Mouse (Mus musculus) WW6 (cell line): Measurements from ENCODE around the gene Fam219a.

Experiments used
- DNase-seq: peaks from one replicate; pipeline ENCODE4 v3.0.0-alpha.2; 2013; ENCODE audit warnings: low read depth, low spot score

Fam219a gene

DNA sequence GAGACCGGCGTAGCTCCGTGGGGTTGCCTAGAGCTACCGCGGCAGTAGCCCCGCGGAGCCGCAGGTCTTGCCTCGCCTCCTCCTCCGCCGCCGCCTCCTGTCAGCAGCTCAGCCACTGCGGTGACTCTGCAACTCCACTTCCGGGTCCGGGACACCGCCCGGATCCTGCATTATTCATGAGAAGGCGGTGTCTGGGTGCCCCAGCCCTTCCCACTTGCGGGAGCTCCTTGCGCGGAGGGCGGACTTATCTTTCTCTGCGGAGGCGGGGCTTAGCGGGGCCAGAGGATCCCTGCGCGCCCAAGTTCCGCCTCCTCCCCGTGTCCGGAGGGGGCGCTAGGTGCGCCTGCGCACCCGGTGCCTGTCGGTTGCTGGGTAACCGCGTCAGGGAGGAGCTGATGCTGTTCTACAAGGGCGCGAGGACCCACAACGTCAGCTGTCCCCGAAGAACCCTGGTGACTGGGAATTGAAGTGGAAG, at the start of gene Fam219a, which contains the start of gene Dnaic1:
Fam219a (minus strand) TSS at position 128 of the 475 bp plus-strand sequence.
Dnaic1 (plus strand) TSS at position 365 of the 475 bp plus-strand sequence.
- DNase-seq: peak; percentile 97

- DNase-seq: no peak
These were observed 46.6 kb upstream of the Fam219a start for GRCm38 (mm10) chr4:41615661-41616599.

DNA sequence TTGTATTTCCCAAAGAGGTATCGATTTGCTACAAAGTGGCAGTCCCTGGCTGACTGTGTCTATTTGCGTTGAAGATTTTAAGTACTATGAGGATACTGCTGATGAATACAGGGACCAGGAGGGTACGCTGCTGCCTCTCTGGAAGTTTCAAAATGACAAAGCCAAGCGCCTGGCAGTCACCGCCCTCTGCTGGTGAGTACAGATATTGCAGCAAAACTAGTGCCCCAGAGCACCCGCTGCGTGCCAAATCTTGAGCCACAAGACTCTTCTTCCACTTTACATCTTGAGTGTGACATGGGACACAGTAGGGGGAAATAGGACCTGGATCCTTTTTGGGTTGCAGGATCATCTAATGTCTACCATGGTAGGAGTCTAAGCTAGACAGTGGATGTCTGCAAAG, 44.8 kb upstream of the Fam219a start:
- DNase-seq: no peak

DNA sequence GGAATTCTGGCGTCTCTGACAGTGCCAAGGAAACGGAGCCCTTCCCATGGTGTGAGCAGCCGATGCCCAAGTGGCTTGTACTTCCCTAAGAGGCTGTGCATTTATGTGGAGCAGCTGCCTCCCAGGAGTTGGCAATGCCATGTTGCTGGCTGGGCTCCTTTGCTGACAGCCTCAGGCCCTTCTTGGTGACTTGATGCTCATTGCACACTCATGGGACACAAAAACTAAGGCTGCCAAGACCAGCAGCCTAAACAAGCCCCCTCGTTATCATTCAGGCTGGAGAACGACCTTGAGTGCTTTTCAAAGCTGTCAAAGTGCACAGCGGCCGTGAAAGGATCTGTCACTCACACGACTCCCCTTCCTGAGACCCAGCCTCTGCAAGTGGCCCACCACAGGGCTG, 42.8 kb upstream of the Fam219a start:
- DNase-seq: no peak

DNA sequence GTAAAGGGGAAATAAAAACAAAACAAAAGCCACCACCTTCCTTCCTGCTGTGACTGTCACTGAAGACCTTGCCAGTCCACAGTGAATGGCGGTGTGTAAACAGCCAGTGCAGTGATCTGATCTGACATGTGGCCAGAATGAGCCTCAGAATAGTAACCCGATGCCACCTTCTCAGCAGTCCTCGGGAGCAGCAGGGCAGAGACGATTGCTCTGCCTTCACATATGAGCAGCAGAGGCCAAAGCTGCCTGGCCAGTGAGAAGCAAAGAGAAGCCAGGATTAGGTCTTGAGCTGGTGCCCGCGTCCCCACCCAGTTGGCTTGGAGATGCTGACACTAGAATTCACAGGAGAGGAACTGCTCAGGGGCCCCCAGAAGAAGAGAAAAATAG, 41.2 kb upstream of the Fam219a start:
- no peak for DNase-seq

DNA sequence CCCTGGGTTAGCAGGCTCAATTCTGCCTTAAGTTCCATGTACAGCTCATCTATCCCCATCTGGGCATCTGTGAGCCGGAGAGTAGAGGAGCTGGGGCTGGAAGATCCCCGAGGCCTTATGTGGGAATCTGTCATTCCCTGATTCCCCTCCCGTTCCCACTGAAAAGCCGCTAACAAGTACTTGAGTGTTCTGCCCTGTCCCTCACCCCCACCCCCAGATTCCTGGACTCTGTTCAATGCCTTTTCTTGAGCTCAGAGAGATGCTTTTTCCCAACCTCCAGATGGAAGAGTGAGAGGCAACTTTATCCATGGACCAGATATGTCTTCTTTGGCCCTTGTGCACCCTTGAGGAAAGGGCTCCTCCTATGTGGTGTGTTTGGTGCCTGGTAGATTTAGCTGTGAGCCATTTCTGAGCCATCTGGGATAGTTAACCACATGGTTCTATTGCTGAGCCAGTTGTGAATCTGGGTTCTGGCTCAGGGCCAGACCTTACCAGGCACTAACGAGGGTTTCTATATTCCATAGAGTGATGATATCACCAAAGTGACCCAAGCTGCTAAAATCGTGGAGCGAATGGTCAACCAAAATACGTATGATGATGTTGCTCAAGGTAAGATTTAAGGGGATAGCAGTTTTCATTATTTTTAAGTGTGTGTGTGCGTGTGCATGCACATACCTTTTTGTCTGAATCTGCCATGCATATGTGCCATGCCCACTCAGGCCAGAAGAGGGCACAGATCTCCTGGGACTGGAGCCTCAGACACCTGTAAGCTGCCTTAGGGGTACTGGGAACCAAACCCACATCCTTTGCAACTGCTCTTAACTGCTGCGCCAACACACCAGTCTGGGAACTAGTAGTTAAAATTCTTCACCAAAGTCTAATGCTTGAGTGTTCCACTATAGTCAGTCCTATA, 40.6 kb upstream of the Fam219a start:
- no peak for DNase-seq

DNA sequence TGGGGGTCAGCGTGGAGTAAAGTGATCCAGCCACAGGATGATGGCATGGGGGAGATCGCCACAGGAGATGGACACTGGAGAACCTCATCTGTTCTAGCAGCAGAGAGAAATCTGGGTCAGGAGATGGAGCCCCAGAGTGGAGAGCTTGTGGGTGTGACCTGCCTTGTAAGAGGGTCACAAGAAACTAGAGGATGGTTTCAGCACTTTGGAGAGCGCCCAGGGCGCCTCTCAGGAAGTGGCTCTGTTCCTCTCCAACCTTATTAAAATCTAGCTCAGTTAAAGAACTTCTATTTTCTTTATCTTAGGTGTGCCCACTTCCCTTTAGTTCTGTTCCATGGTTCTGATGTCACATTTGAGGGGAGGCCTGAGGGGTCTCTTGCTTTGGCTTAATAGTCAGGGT, 37.4 kb upstream of the Fam219a start:
- peak; percentile 29 for DNase-seq

DNA sequence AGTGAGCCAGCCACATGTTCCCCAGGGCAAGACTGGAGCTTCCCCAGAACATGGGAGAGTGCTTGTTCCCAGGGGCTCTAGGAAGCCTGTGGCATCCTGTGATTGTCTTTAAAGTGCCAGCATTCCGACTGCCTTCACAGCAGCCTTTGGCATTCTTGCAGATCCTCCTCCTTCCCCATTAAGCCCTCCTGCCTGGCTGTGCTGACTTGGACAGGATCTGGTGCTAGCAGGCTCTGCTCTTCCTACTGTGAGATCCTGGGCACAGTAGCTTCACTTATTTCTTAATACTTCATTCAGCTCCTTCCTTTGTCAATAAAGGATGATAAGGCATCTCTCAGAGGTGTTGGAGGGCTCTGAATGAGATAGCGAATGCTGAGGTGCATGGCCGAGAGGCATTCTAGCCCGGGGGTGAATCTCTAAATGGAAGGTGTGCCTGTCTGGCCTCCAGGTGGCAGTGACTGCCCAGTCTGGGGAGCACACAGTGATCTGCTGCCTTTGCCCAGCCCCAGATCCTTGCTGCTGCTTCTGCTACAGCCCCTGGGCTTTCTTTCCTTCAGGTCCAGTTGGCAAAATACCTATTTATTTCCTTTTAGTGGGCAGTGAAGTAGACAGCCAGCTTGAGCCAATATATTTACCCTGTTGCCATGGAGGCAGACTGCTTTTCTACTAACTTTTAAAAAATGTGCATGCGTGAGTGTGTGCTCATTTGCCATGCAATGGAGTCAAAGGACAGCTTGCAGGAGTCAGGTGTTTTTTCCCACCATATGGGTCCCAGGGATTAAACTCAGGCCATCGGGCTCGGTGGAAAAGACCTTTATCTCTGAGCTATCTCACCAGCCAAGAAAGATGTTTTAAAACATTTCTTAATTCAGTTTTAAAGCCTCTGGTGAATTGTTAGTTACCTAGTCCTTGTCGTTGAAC, 35.4 kb upstream of the Fam219a start:
- no peak for DNase-seq

GRCm38 (mm10) chr4:41602818-41603217, 33.5 kb upstream of the Fam219a start:
- no peak for DNase-seq

DNA sequence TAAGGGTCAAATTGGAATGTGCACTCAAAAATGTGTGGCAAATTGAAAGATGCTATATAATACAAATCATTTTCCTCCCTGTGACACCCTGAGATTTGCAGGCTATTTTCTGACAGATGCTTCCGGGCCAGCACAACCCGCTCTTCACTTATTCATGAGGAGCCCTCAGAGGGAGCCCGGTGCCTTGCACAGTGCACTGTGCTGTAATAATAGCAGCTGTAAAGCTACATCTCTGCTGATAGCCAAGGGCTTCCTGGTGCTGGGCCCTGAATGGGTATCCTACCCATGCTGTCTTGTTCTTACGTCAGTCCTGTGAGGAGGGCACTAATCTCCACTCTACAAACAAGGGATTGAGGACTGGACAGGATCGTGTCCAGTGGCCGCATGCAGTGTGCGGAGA, 14.0 kb upstream of the Fam219a start:
- no peak for DNase-seq

DNA sequence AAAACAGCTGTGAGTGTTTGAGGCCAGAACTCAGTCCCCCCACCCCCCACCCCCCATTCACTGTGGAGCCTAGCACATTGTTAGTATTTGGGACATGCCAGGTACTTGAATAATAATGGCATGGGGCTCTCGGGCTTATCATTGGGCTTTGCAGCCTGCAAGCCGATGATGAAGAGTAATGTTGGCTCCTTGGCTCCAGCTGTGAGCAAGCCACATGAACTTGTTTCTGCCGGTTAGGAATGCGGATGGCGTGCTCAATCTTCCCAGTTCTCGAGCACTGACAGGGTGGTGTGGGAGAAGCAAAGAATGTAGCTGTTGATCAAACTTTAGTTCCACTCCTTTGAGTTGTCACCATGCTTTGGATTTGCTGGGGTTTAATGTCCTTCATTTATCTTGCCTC, 6.6 kb upstream of the Fam219a start:
- DNase-seq: no peak

DNA sequence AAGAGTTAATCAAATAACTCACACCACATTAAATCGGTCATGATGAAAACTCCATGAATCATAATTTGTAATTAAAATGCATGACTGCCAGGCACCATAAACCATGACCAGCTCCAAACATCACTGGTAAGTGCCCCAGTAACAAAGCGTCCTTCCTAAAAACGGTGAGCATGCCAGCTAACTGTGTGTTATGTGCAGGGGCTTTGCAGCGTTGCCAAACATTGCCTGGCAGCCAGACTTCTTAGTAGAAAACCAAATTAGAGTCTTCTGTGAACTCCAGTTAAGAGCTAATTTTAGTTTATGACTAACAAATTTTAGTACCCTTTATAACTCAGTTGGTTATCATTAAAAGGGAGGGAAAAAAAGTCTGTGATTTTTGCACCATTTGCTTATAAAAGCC, 4.2 kb upstream of the Fam219a start:
- DNase-seq: no peak

DNA sequence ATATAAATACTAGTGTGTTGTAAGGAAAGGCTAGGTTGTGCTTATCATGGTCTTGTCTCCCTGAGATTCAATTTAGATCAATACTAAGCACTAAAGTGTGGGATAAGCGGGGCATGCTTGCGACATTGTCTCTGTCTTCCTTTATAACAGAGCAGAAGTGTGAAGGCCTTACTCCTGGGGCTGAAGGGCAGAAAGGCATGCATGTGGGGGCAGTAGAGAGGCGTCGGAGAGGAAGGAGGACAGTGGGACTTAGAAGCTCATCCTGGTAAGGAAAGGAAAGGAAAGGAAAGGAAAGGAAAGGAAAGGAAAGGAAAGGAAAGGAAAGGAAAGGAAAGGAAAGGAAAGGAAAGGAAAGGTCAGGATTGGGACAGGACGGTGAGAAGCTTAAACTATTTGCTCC, 2.2 kb upstream of the Fam219a start:
- DNase-seq: no peak

DNA sequence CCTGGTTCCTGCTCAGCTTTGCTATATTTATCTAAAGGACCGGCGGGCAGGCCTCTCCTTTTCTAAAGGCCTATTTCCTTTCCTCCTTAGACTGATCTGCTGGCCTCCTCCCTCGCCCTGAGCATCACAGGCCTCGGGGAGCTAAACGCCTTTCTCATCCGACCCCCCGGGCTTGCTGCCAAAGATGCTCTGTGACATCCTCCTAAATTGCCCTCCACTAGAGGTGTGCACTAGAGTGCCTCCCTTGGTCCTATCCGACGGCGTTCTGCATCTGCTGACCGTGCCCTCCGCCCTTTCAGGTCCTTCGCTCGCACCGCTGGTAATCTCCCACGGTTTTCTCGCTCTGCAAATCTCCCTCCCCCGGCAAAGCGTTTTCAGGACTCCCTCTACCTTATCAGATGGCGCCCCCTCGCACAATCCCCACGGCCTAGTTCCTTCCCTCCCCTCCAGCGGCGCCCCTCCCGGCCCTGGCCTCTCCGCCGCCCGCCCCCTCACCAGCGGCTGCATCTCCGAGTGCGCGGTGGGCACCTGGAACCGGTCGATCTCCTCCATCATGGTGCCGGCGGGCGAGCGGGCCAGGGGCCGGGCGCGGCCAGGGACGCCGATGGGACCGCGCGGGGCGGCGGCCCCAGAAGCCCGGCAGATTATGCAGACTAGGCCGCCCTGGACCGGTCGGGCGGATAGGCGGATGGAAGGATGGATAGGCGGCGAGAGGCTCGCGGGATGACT, 492 bp downstream of the Fam219a start:
- DNase-seq: no peak

GRCm38 (mm10) chr4:41568239-41568638, 1.1 kb downstream of the Fam219a start:
- no peak for DNase-seq

DNA sequence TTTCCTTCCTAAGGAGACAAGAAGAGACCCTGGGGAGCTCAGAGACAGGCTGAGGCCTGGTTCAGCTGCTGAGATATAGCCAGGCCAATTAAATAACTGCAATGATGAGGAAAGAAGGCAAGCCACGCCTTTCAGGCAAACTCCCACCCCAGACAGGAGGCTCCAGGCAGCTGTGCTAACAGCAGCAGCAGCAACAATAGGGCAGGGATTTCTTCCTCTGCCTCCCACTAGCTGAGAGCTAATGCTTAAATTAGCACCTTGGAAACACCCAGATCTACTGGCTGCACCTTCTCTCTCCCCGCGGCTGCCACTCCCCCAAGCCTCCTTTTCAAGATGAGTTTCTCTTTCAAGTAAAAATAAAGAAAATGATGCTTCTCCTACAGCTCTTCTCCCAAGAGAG, 3.2 kb downstream of the Fam219a start:
- no peak for DNase-seq

GRCm38 (mm10) chr4:41563297-41563696, 6.0 kb downstream of the Fam219a start:
- DNase-seq: no peak

- no peak for DNase-seq
These were observed 12.2 kb downstream of the Fam219a start for GRCm38 (mm10) chr4:41557092-41557491.

DNA sequence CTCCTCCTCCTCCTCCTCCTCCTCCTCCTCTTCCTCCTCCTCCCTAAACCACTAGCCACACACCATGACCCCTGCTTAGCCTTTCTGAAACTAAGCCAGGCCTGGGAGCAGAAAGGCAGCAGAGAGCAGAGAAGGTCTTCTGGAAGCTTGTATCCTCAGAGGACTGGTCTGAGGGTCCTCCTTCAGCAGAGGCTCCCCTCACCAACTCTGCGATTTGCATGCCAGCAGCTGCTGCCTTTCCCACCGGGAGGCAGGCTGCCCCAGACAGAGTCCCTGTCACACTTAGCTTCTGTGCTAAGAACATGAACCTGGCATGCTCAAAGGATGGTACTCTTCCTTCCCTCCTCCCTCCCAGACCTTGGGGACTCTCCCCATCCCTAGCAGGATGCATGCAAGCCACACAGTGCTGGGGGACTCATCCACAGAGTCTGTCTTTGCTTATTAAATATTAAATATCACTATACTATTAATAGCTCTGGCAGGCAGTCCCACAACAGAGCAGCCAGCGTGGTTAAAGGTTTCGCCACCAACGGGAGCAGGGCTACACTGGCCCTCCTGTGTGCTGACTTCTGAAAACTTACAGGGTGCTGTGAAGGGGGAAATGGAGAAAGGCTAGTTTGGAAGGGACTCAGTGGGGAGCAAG, 12.9 kb downstream of the Fam219a start:
- no peak for DNase-seq
